Mouse (Mus musculus) intestine, postnatal 0 days (tissue): Measurements from ENCODE around the gene Sdhc. TPM values are rescaled to one million over a fixed set of nuclear protein-coding genes. Genes with fewer than 3 reads are reported as not detected.
A peak's percentile ranks its signal among the peaks of the same experiment; 100 is the strongest.

Experiments
- ATAC-seq: fragments of 200-750 bp; cut with Nextera tagmentation; 2 replicates; pipeline ENCODE4 v1.8.0; 2017; ENCODE audit warnings: mild to moderate bottlenecking, moderate TSS enrichment, moderate library complexity
- H3K27ac ChIP-seq: fragments of 300-500 bp; sonication (generic); 2 replicates; pipeline ENCODE4 v1.5.1; 2014; ENCODE audit warnings: mild to moderate bottlenecking, low read depth, low read length, moderate library complexity
- H3K27me3 ChIP-seq: fragments of 300-500 bp; sonication (generic); replicated peaks from 2 replicates; pipeline ENCODE4 v1.6.1; 2014; ENCODE audit warnings: low read length, mixed read lengths; ENCODE audit not compliant: control insufficient read depth, insufficient read depth
- H3K36me3 ChIP-seq: fragments of 300-500 bp; sonication (generic); 2 replicates; pipeline ENCODE4 v1.6.1; 2014; ENCODE audit warnings: mild to moderate bottlenecking, moderate library complexity; ENCODE audit not compliant: control insufficient read depth, insufficient read depth
- H3K4me1 ChIP-seq: fragments of 300-500 bp; sonication (generic); replicated peaks from 2 replicates; pipeline ENCODE4 v1.6.1; 2014; ENCODE audit warnings: antibody characterized with exemption, low read length, mixed read lengths; ENCODE audit not compliant: control insufficient read depth, insufficient read depth
- H3K4me2 ChIP-seq: fragments of 300-500 bp; sonication (generic); replicated peaks from 2 replicates; pipeline ENCODE4 v1.6.1; 2014; ENCODE audit warnings: low read depth, mild to moderate bottlenecking, moderate library complexity
- H3K4me3 ChIP-seq: fragments of 300-500 bp; sonication (generic); 2 replicates; pipeline ENCODE4 v1.5.1; 2014; ENCODE audit warnings: low read depth, low read length
- H3K9ac ChIP-seq: fragments of 300-500 bp; sonication (generic); 2 replicates; pipeline ENCODE4 v1.6.1; 2014; ENCODE audit warnings: mild to moderate bottlenecking, low read depth, low read length
- H3K9me3 ChIP-seq: fragments of 300-500 bp; sonication (generic); 2 replicates; pipeline ENCODE4 v1.6.1; 2016; ENCODE audit warnings: mixed run types; ENCODE audit not compliant: control insufficient read depth
- CTCF ChIP-seq: sonication (generic); IDR thresholded peaks from 2 replicates; pipeline ENCODE4 v1.5.1; 2016; ENCODE audit warnings: low read depth, mild to moderate bottlenecking, control low read depth, antibody characterized with exemption, moderate library complexity
- WGBS: fragments of 180-500 bp; shearing (Covaris S2); extraction: QIAGEN DNeasy Blood & Tissue Kit; methylation state at CpG from one replicate; pipeline ENCODE4 v1.1.7; 2014; 5-methylcytosine and 5-hydroxymethylcytosine counted together
- polyA plus RNA-seq: library from polyadenylated mRNA; unstranded; fragments of >200 nt; fragmentation: Nextera tagmentation; extraction: Ambion mirVana; gene quantifications from 2 replicates; pipeline ENCODE4 v1.2.1, GENCODE M21; 2015

Gene Sdhc
- polyA plus RNA-seq, 1 experiment from 2014 or later, result 453 TPM

DNA sequence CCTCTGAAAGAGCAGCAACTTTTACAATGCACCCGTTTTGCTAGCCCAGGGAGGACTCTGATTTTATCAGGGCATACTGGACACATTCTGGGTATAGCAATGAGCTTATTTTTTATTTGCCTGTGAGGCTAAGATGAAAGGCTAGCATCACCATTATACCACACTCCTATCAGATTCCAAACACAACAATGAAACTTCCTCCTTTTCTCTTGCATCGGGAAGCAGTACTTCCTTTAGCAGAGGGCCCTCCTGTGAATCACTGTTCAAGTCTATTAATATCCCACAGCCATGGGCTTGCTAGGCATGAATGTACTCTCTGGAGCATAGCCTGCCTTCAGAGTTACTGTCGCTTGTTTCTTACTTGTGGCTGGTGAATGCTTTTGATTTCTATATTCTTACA is 20.7 kb upstream of the Sdhc start:
- Histone ChIP-seq H3K9ac (no peak overlapping the region), H3K27me3 (no peaks in the 10 kb centered on the region), H3K9me3 (no peaks in the 10 kb centered on the region), H3K27ac (no peak overlapping the region), H3K4me3 (no peak overlapping the region), H3K4me1 (peaks cover 3% of the 10 kb centered on the region; the same call in 1 of the 2 replicates), H3K4me2 (no peak overlapping the region), H3K36me3 (no peaks in the 10 kb centered on the region)
- peak; percentile 31; the same call in 1 of the 2 replicates for ATAC-seq
- WGBS, result 38% methylated on average over 3 of the region's 3 CpGs
- no peak for TF ChIP-seq CTCF

DNA sequence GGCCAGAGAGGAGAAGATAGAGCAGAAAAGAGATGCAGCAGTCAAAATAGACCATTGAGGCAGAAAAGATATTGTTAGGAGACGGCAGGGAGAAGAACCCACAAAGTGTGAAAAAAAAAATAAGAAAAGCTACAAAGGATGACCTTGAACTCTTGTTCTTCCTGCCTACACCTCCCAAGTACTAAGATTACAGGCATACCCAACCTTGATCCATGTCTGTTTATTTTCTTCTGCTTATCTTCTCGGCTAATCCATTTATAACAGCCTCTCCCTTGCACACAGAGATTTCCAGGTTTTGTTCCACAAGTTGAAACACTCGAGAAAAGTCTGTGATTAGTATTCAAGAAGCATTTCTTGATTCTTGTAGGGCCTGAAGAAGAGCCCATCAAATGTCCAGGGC is 19.5 kb upstream of the Sdhc start:
- WGBS, result 16% methylated on average over 3 of the region's 3 CpGs
- ATAC-seq, result no peak
- H3K36me3 ChIP-seq, result no peaks in the 10 kb centered on the region
- H3K27ac ChIP-seq, result no peak overlapping the region
- no peak overlapping the region for H3K4me2 ChIP-seq
- H3K4me1 ChIP-seq, result peaks cover 3% of the 10 kb centered on the region; the same call in 1 of the 2 replicates
- H3K27me3 ChIP-seq, result no peaks in the 10 kb centered on the region
- no peak for TF ChIP-seq CTCF
- no peaks in the 10 kb centered on the region for H3K9me3 ChIP-seq
- no peak overlapping the region for H3K9ac ChIP-seq
- H3K4me3 ChIP-seq, result no peak overlapping the region

DNA sequence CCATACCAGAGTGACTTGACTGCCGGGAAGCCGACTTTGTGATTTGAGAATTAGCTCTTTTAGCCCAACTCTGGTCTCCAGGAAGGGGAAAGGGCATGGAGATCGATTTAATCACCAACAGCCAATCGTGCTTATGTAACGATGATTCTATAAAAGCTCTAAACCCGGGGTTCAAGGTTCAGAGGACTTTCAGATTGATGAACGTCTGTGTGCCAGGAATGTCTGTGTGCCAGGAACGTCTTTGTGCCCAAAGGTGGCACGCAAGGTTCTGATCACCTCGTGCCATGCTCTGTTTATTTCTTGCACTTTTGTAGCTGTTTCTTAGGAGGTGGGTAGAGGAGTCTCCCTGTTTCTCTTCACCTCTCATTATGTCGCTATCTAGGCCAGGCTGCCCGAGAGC is 18.5 kb upstream of the Sdhc start:
- no peak for TF ChIP-seq CTCF
- Histone ChIP-seq H3K4me3 (no peak overlapping the region), H3K9ac (no peak overlapping the region), H3K4me2 (no peak overlapping the region), H3K27ac (no peak overlapping the region), H3K4me1 (peaks cover 3% of the 10 kb centered on the region; the same call in 1 of the 2 replicates), H3K36me3 (no peaks in the 10 kb centered on the region), H3K27me3 (no peaks in the 10 kb centered on the region), H3K9me3 (no peaks in the 10 kb centered on the region)
- ATAC-seq, result no peak
- WGBS, result 77% methylated on average over 12 of the region's 12 CpGs

DNA sequence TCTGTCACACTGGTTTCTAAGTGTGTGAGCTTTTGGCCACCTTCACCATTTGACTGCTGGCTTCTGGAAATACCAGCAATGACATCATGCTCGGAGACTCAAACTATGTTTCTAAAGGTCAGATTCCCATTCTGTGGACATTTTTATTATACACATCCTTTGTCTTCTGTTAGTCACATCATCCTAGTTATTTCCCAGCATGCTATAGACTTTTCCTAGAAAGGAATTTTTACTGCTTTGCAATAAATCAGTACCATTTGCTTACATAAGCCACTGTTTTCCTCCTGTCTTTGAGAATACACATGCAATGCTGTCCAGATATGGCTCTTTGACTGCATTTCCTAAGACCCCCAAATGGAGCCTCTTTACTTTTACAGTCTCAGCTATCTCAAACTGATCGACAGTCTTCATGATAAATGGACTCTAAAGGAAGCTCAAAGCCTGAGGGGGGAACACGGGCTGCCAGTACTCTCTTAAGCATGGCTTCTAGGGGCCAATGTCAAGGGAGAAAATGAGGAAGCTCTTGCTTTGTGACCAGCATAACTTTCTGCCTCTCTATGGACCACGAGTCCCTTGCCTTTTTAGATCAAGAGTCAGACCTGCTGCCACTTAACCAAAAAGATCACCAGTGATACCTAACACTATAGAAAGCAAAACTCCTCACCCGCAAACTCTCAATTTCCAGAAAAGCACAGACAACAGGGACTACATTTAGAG is 15.4 kb upstream of the Sdhc start:
- no peaks in the 10 kb centered on the region for H3K9me3 ChIP-seq
- no peak overlapping the region for H3K4me3 ChIP-seq
- 0 out of 2 replicates have a peak, but pooled peaks cover 3% of the 10 kb centered on the region for H3K4me1 ChIP-seq
- no peak overlapping the region for H3K9ac ChIP-seq
- H3K4me2 ChIP-seq, result no peak overlapping the region
- ATAC-seq, result peak; percentile 60
- H3K36me3 ChIP-seq, result no peaks in the 10 kb centered on the region
- H3K27me3 ChIP-seq, result no peaks in the 10 kb centered on the region
- H3K27ac ChIP-seq, result no peak overlapping the region
- no peak for TF ChIP-seq CTCF
- WGBS, result 40% methylated on average over 5 of the region's 5 CpGs

DNA sequence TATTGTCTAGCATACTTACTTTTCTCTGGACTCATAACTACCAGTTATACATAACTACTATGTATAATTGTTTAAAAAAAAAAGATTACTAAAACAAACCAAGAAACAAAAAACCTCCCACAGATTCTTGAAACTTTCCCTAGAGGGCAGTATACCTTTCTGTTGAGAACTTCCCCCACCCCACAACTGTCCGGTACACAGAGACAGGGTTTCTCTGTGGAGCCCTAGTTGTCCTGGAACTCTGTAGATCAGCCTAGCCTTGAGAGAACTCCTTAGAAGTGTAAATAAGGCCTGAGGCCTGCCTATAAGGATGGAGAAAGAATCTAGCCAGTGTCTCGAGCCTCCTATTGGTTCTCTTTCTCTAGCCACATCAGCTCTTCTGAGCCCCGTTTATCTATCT is 13.9 kb upstream of the Sdhc start:
- whole genome bisulfite sequencing, result 48% methylated on average over 3 of the region's 3 CpGs

DNA sequence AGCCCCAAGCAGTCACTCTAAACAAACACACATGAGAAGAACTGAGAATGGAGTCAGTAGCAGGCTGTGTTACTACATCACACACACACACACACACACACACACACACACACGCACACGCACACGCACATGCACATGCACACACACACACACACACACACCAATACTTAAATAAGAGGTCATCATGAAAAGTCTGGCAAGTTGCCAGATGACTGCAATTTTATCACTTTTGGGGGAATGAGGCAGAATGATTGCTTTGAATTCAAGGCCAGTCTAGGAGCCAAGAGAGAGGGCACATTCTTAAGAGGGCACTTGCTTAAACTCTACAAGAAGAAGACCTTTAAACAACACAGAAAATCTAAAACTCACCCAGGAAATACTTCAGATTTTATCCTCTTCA is 12.1 kb upstream of the Sdhc start:
- H3K27ac ChIP-seq, result no peak overlapping the region
- no peaks in the 10 kb centered on the region for H3K4me1 ChIP-seq
- no peaks in the 10 kb centered on the region for H3K9me3 ChIP-seq
- no peak overlapping the region for H3K9ac ChIP-seq
- H3K4me3 ChIP-seq, result no peak overlapping the region
- 78% methylated on average over 3 of the region's 3 CpGs for WGBS
- H3K36me3 ChIP-seq, result no peaks in the 10 kb centered on the region
- no peak for ATAC-seq
- no peak for TF ChIP-seq CTCF
- H3K27me3 ChIP-seq, result no peaks in the 10 kb centered on the region
- no peak overlapping the region for H3K4me2 ChIP-seq

More for the DNA sequence above, 13.9 kb upstream of the Sdhc start:
- Histone ChIP-seq H3K4me1 (no peaks in the 10 kb centered on the region), H3K27ac (no peak overlapping the region), H3K36me3 (no peaks in the 10 kb centered on the region), H3K27me3 (no peaks in the 10 kb centered on the region), H3K9me3 (no peaks in the 10 kb centered on the region), H3K4me2 (no peak overlapping the region), H3K4me3 (no peak overlapping the region), H3K9ac (no peak overlapping the region)
- no peak for ATAC-seq
- peak; percentile 67 for TF ChIP-seq CTCF
